Mouse (Mus musculus): ENCODE data around the gene Eif2b3.
A peak's percentile ranks its signal among the peaks of the same experiment; 100 is the strongest.

DNA sequence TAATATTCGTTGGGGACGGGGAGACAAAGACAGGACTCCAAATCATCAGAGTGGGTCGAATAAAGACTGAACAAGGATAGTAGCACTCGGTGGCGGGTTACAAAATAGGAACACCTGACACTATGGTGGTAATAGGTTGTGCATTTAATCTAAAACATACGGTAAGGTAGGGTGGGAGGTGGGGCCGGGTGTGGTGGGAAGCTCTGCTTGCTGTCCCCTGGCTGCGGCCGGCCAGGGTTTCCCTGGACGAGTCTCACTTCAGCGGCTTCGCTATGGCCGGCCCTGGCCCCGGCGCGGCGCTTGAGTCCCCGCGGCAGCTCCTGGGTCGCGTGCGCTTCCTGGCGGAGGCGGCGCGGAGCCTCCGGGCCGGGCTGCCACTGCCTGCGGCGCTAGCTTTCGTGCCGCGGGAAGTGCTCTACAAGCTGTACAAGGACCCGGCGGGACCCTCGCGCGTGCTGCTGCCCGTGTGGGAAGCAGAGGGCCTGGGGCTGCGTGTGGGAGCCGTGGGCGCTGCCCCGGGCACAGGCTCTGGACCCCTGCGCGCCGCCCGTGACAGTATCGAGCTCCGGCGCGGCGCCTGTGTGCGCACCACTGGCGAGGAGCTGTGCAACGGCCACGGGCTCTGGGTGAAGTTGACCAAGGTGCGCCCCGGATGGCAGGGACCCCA is 23.9 kb upstream of the Eif2b3 start, which contains the start of gene Hectd3:
- TF ChIP-seq CTCF (IDR thresholded peaks at IDR 0.05; ENCODE audit: control insufficient read depth, insufficient read depth, low read length) (no peak), POLR2A (IDR thresholded peaks at IDR 0.05; ENCODE audit: borderline replicate concordance, control insufficient read depth, low read depth, low read length) (peak; percentile 15; the same call in 1 of the 2 replicates)
